Mouse (Mus musculus): ENCODE data around the gene Gm49711.

DNA sequence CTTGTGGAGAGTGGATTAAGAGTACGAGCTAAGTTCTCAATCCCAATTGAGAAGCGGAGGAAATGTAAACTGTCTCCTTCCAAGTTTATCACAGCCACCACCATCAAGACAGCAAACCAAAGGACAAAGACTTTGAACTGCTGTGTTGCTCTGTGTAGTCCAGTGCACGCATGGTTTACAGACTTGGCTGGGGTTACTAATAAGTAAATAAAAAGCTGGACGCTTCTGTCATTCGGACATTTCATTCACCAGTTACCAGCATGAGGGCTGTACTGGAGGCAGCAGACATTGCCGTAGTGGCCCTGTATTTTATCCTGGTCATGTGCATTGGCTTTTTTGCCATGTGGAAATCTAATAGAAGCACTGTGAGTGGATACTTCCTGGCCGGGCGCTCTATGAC is 18.7 kb downstream of the Gm49711 start:
- TF ChIP-seq CTCF (IDR thresholded peaks at IDR 0.05; ENCODE audit: low read depth, low read length) (no peak), TAL1 (conservative IDR thresholded peaks at IDR 0.05; ENCODE audit: low read depth, low read length) (no peak), GATA1 (IDR thresholded peaks at IDR 0.05; ENCODE audit: borderline replicate concordance, low read length) (no peak)

All from G1E (cell line).